Comparison of ENCODE assay signal across 8 mouse cellular contexts in genomic region chr1:130300065-130300815, GRCm38 (mm10).
A peak's percentile ranks its signal among the peaks of the same experiment; 100 is the strongest.
DNase-seq lines count a peak whose midpoint lies in the region; ATAC-seq and TF ChIP-seq lines count a peak whose summit lies in the region.

No protein-coding gene starts in this region.

- H3K27ac ChIP-seq in heart, postnatal 0 days (ENCODE audit: low read depth): peak overlapping the region; percentile 38; the same call in 1 of the 2 replicates
- peak overlapping the region; percentile 37; the same call in 1 of the 2 replicates for H3K27ac ChIP-seq in liver, embryonic 16.5 days (ENCODE audit: low read length)

- no peaks in the 10 kb centered on the region for H3K36me3 ChIP-seq in heart, postnatal 0 days (replicated peaks; ENCODE audit: control insufficient read depth, insufficient read depth, low read length)
- H3K36me3 ChIP-seq in liver, embryonic 16.5 days (ENCODE audit: control insufficient read depth, insufficient read depth): no peaks in the 10 kb centered on the region

- H3K27me3 ChIP-seq in heart, postnatal 0 days (ENCODE audit: control insufficient read depth, insufficient read depth, low read length): no peaks in the 10 kb centered on the region
- H3K27me3 ChIP-seq in liver, embryonic 16.5 days (ENCODE audit: control insufficient read depth, insufficient read depth, low read depth, low read length): no peaks in the 10 kb centered on the region

- no peaks in the 10 kb centered on the region for H3K9me3 ChIP-seq in heart, postnatal 0 days (replicated peaks; ENCODE audit: control insufficient read depth, low read length)
- no peaks in the 10 kb centered on the region for H3K9me3 ChIP-seq in liver, embryonic 16.5 days (replicated peaks; ENCODE audit: control insufficient read depth, low read length)

- 14% methylated on average over 13 of the region's 13 CpGs for WGBS in heart, postnatal 0 days
- WGBS in liver, embryonic 16.5 days (ENCODE audit: insufficient replicate concordance): 8% methylated on average over 13 of the region's 13 CpGs

- H3K4me2 ChIP-seq in heart, postnatal 0 days (ENCODE audit: low read depth, low read length): peak overlapping the region; percentile 64
- peak overlapping the region; percentile 19 for H3K4me2 ChIP-seq in liver, embryonic 16.5 days (ENCODE audit: low read depth, low read length)

- ATAC-seq in heart, postnatal 0 days (ENCODE audit: insufficient read depth, low read depth): peak; percentile 67
- ATAC-seq in liver, embryonic 16.5 days (ENCODE audit: low read depth): peak; percentile 75

- no peak for TF ChIP-seq CTCF in heart, postnatal 0 days (IDR thresholded peaks at IDR 0.05; ENCODE audit: low read depth)

- no peak for TF ChIP-seq EP300 in heart, postnatal 0 days (IDR thresholded peaks at IDR 0.05; ENCODE audit: low read depth)

- peaks cover 9% of the 10 kb centered on the region for H3K4me1 ChIP-seq in heart, postnatal 0 days (ENCODE audit: control insufficient read depth, insufficient read depth)
- H3K4me1 ChIP-seq in liver, embryonic 16.5 days (ENCODE audit: control insufficient read depth, low read depth, low read length): peaks cover 11% of the 10 kb centered on the region

- H3K4me3 ChIP-seq in heart, postnatal 0 days (ENCODE audit: low read depth, low read length): peak overlapping the region; percentile 43
- H3K4me3 ChIP-seq in liver, embryonic 16.5 days (ENCODE audit: low read depth, low read length): peak overlapping the region; percentile 13; the same call in 1 of the 2 replicates

- H3K9ac ChIP-seq in heart, postnatal 0 days (replicated peaks; ENCODE audit: low read depth, low read length): peak overlapping the region; percentile 40; the same call in 1 of the 2 replicates
- no peak overlapping the region for H3K9ac ChIP-seq in liver, embryonic 16.5 days (ENCODE audit: low read depth, low read length)

- peak; percentile 68 to 74 for DNase-seq in cerebellum, postnatal 10 days
- DNase-seq in cerebellum, adult 9-10 months: no peak
- peak; percentile 4 for DNase-seq in ZHBTc4 (ENCODE audit: low read depth, low spot score)
- peak; percentile 21 for DNase-seq in heart, postnatal 0 days (ENCODE audit: low spot score)
- DNase-seq in cerebellum, adult 11-12 months: no peak
- DNase-seq in urinary bladder, adult 18-20 months (ENCODE audit: low spot score in 2 of 2): no peak
- DNase-seq in natural killer cell, adult 2 months (ENCODE audit: low spot score in 2 of 2): no peak

Comparison
In these comparisons a context has a peak if more than half of its experiments do, and no peak if none do; other contexts are left out.
1. DNase-seq: peak in cerebellum, postnatal 10 days (2 of 2), ZHBTc4 (single experiment) and heart, postnatal 0 days (single experiment); none in cerebellum, adult 9-10 months (single experiment), cerebellum, adult 11-12 months (single experiment), urinary bladder, adult 18-20 months (0 of 2) and natural killer cell, adult 2 months (0 of 2).